Mouse (Mus musculus) lung, postnatal 36 days (tissue): Measurements from ENCODE around the gene Aqp9.

Experiments used
- DNase-seq: peaks from one replicate; pipeline ENCODE4 v3.0.0; 2022; ENCODE audit warnings: mixed read lengths

Gene Aqp9

GRCm38 (mm10) chr9:71166871-71167465 is 1.5 kb downstream of the Aqp9 start:
- DNase-seq: peak; percentile 79

GRCm38 (mm10) chr9:71166019-71166705 is 2.3 kb downstream of the Aqp9 start:
- DNase-seq: no peak

DNA sequence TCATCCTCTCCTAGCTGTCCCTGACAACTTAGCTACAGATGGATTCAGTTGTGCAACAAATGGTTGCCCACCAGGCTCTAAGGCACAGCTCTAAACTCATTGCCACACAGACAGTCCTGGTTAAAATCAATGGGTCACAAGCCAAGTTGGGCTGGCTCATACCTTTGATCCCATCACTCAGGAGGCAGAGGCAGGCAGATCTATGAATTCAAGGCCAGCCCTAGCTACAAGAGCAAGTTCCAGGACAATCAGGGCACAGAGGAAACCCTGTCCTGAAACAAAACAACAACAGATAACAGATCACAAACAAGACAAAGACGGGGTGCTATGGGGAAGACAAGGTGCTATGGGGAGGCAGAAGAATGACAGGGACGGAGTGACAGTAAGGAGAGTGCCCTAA is 3.0 kb downstream of the Aqp9 start:
- no peak for DNase-seq

- DNase-seq: peak; percentile 42
Measured at GRCm38 (mm10) chr9:71165061-71165460, 3.4 kb downstream of the Aqp9 start.

DNA sequence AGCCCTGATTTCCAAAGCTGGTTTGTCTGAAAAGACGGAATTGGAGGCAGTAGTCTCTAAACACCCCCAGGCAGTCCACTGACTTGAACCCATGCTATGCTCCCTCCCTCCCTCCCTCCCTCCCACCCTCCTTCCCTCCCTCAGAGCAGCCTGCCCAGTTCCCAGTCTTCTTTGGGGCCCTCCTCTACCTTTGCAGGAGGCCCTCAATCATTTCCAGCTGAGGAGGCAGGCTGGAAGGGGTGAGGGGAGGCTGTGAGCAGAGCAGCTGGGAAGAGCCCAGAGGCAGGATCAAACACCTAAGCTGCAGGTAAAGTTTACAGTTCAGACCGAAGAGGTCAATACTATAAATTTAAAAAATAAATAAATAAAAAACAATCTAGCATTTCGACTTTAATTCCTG is 4.1 kb downstream of the Aqp9 start:
- DNase-seq: no peak

GRCm38 (mm10) chr9:71162858-71163740 is 5.4 kb downstream of the Aqp9 start:
- no peak for DNase-seq

GRCm38 (mm10) chr9:71162131-71162857 is 6.2 kb downstream of the Aqp9 start:
- DNase-seq: peak; percentile 11

DNA sequence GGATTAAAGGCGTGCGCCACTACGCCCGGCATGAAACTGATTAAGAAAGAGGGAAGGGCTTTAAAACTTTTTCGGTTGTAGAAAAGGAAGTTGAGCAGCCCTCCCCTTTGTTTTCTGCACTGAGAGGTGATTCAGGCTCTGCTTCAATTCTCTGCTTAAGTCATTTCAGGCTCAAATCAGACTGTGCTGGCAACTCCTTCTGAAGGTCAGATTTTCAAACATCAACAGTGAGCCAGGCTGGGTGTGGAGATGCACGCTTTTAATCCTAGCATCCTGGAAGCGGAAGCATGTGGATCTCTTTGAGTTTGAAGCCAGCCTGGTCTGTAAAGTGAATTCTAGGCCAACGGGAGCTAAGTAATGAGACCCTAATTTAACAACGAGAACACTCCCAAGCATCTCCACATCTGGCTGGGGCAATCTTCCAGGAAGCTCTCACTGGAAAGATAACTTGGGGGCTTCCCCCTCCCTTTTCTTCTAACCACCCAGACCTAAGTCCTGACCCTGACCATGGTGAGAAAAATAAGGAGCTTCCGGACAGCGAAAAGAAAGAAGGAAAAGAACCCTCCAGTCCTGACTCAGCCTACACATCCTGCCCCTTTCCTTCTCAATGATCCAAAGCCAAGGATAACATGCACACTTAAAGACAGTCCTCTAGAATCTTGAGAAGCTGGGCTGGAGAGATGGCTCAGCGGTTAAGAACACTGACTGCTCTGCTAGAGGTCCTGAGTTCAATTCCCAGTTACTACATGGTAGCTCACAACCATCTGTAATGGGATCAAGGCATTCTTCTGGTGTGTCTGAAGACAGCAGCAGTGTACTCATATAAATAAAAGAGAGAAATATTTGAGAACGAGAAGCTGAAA is 7.4 kb downstream of the Aqp9 start:
- DNase-seq: no peak

GRCm38 (mm10) chr9:71159686-71160085 is 8.8 kb downstream of the Aqp9 start:
- DNase-seq: no peak

- no peak for DNase-seq
Measured at GRCm38 (mm10) chr9:71159060-71159626, 9.3 kb downstream of the Aqp9 start.

GRCm38 (mm10) chr9:71157921-71158646 is 10.4 kb downstream of the Aqp9 start:
- no peak for DNase-seq

DNA sequence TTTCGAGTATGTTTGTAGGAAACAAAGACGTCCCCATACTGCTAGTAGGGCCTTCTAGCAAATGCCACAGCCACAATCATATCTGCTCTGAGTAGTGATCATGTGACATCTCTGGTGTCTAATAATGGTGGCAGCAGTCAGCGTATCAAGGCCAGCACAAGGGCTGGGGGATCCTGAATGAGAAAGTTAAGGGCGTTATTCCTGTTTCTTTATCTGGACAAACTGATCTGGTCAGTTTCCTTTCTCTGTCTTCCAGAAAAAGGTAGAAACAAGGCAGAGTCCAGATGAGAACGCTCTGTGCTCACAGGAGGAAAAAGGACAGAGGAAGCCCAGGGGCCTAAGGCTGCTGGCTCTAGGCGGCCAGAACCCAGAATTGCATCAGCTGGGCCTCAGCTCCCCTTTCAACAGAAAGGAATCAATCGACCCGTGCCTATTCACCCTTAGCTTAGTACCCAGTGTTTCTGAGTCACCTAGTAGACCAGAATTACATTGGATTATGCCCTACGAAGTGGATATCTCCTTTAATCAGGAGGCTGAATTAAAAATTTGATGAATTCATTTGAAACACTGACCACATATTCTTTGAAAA is 11.9 kb downstream of the Aqp9 start:
- no peak for DNase-seq

GRCm38 (mm10) chr9:71155399-71156005 is 13.0 kb downstream of the Aqp9 start:
- no peak for DNase-seq

DNA sequence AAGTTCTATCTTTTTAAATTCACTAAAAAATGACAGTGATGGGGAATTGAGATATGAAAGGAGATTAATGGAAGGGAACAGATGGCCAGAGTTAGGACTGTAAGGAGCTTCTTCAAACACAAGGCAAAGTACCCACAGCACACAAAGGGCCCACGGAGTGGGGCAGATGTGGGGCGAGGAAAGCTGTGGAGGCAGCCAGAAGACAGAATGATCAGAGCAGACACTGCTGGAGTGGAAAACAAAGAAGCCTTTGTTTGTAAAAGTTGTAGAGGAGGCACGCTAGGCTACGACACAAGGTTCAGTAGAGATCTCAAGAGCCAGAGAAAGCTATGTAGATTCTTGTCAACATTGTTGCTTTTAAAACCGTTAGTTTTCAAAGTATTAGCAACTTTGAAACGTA is 17.1 kb downstream of the Aqp9 start:
- DNase-seq: no peak

DNA sequence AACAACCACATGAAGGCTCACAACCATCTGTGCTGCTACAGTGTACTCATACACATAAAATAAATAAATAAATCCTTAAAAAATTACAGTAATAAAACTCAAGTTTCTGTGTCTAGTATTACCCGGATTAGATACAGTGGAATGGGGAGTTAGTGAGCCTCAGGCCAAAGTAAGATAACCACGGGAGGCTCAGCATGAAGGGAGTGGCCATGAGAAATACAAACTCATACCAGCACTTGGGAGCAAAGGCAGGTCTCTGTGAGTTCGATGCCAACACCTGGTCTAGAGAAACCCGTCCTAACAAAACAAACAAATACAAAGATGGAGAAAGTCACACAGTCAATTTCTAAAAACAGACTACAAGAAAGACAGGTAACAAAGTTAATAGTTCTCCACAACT is 18.3 kb downstream of the Aqp9 start:
- no peak for DNase-seq

DNA sequence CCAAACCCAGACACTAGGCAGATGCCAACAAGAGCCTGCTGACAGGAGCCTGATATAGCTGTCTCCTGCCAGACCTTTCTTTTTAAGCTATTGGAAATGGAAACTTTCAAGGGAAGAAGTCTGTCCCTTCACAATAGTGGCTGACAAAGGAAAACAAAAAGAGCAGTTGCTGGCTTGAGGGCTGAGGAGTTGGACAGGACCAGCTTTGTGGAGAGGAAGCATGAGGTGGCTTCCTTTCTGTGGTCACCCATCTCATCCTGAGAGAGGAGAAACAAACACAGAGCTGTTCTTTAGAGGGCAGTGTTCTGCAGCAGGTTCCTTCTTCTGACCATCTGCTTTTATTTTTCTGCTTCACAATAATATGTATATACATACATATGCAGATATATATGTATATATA is 19.6 kb downstream of the Aqp9 start:
- no peak for DNase-seq

DNA sequence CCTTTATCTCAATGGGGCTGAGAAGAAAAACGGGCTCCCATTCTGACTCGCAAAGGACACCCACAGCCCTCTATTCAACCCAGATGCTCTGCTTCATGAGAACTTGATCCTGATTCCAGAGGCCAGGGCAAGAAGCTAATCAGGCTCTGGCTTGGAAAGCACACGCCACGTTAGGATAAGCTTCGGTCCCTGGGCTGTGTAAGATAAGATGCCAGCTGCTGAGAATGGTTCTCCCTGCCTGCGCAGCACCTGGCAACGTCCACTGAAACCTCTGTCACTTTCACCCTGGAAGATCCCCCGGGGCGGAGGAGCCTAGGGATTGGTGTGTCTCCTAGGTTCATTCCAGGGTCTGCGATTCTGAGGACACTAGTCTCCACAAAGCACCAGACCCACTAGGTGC is 22.3 kb downstream of the Aqp9 start:
- DNase-seq: no peak

- DNase-seq: peak; percentile 17
Measured at GRCm38 (mm10) chr9:71140205-71140604, 28.3 kb downstream of the Aqp9 start.

- DNase-seq: no peak
Measured at GRCm38 (mm10) chr9:71138936-71139335, 29.5 kb downstream of the Aqp9 start.

DNA sequence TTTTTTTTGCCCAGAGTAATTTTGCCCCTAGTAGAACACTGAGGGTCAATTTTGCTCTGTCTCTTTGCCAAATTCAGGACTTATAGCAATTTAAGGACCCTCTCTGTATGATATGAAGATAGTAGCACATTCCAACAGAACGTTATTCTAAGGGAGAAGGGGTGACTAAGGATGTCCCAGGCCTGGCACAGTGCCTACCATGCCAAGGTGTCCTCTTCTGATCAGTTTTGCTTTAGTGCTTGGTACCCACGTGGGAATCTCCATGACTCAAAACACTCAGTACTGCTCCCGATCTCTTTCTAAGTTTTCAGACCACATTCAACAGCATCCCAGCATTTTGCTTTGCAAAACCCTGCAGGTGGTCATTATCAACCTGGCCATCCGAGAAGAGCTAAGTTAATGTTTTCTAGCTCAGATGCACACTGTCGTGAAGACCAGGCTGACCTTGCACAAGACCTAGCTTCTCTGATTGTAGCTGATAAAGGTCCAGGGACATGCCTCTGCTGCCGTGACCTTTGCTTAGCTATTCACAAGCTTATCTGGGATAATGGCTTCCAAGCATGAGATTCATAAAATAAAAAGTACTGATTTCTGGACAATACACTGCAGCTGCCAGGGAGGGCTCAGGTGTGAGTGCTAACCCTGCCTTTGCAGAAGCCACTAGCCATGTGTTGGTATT is 31.1 kb downstream of the Aqp9 start:
- no peak for DNase-seq
